8 mouse cellular contexts compared by ENCODE assay signal in the genomic region with DNA sequence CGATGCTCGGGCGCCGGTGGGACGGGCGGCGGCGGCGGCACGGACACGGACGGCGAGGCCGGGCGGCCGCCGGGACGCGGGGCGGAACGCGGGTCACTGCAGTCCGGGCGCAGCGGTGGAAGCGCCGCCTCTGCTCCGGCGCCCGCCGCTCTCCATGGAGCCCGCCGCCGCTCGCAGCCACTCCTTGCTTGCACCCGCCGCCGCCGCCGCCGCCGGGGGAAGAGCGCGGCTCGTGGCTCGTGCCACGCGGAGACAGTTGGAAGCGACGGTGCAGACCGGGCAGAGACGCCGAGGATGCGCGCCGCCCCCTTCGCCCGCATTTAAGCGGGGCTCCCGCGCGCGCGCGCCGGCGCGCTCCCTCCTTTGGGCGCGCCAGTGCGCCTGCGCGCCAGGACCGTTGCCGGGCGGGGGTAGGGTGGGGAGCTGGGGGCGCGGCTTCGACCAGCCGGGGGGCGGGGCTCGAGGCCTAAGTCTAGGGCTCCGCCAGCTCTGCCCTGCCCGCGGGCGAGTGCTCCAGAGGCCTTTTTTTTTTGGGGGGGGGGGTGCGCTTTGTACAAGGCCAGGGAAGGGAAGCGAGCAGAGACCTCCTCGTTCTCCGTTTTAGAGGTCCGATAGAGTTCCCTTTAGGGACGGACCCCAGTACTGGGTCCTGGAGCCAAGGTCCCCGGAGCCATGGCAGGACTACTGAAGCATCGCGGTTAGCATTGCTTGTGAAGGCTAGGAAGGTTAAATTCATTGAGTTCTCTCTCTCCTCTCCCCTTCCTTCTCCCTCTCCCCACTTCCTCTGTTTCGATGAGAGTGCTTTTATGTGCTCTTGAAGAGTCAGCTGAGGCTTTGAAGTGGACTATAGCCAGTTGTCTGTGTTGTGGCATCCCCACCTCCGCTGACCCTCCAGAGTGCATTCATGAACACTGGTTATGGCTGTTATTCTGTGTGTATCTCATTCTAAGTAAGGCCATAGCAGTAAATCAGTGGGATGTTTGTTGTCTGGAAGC. TPM values are rescaled to one million over a fixed set of nuclear protein-coding genes. Genes with fewer than 3 reads are reported as not detected.
DNase-seq lines count a peak whose midpoint lies in the region; ATAC-seq lines count a peak whose summit lies in the region.

Gene Nudt4 (minus strand): TSS at position 296 of the 995 bp plus-strand sequence.

- H3K36me3 ChIP-seq in hindbrain, embryonic 10.5 days = peaks cover 12% of the 10 kb centered on the region

- no peaks in the 10 kb centered on the region for H3K27me3 ChIP-seq in hindbrain, embryonic 10.5 days (ENCODE audit: insufficient read depth, poor library complexity, severe bottlenecking)

- peak within 1 kb of the TSS; percentile 98 for H3K27ac ChIP-seq in hindbrain, embryonic 10.5 days

- ATAC-seq in frontal cortex, adult (ENCODE audit: low TSS enrichment) = peak; percentile 71

- peak within 1 kb of the TSS; percentile 94 for H3K4me3 ChIP-seq in hindbrain, embryonic 10.5 days

- WGBS in hindbrain, embryonic 10.5 days = 2% methylated on average over 95 of the region's 97 CpGs

- H3K4me1 ChIP-seq in hindbrain, embryonic 10.5 days (replicated peaks) = peaks cover 53% of the 10 kb centered on the region

- no peaks in the 10 kb centered on the region for H3K9me3 ChIP-seq in hindbrain, embryonic 10.5 days

- DNase-seq in MN1 (ENCODE audit: low spot score) = peak; percentile 92
- DNase-seq in cerebellum, adult 8-10 months = peak; percentile 81
- peak; percentile 91 for DNase-seq in hindbrain, embryonic 10.5 days (ENCODE audit: low spot score)
- DNase-seq in layer of hippocampus, postnatal 14 days (ENCODE audit: low spot score in 2 of 2) = peak; percentile 80 to 85
- DNase-seq in lung, postnatal 14 days = peak; percentile 90
- peak; percentile 96 for DNase-seq in retina, embryonic 14.5 days (ENCODE audit: low spot score)
- peak; percentile 97 for DNase-seq in thymus, postnatal 4 days

RNA-seq across cellular contexts. Expression of gene Nudt4, which starts in this region (rescaled TPM):
- polyA plus RNA-seq in hindbrain, embryonic 10.5 days (2016; fragmentation: Nextera tagmentation; extraction: Ambion mirVana) = 76.4 and 86.5 TPM in 2 replicates
- 10 to 100 TPM; 86.1 to 89.8 TPM for total RNA-seq in layer of hippocampus, postnatal 14 days (2021)

Comparison
In these comparisons a context has a peak if more than half of its experiments do, and no peak if none do; other contexts are left out.
1. Peak in every context shown above with its lines: DNase-seq, ATAC-seq, H3K4me3 ChIP-seq and H3K27ac ChIP-seq.